Mouse (Mus musculus) induced T-regulatory cell, adult 2 months (primary cell): Measurements from ENCODE around the gene Fbxw14.
"Not testable (repeated sequence)": the region's sequence is repeated elsewhere in the genome, so short reads cannot be mapped to it uniquely, and the experiment has no call there.

Experiments
- DNase-seq: peaks from one replicate; pipeline ENCODE4 v3.0.0-alpha.2; 2012; ENCODE audit warnings: low read depth

The Fbxw14 gene

DNA sequence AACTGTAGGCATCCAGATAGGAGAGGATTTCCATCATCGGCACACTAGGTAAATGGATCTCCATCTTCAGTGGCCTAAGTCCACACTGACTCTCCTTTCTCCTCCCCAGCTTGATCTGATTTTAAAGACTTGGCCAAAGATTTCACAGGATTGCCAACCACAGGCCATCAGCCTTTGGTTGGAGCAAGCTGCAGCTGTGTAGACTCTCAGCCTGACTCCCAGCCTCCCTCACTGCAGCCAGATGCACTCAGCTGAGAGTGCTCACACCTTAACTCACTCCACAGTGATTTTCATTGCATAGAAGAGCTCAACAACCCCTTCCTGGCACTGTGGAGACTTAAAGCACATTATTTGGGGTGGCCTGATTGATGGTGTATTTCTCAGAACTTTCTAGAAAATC is at the start of gene Fbxw14:
TSS of gene Fbxw14 (minus strand) at position 101 of the 400 bp plus-strand sequence.
- DNase-seq = not testable (repeated sequence)

GRCm38 (mm10) chr9:109263041-109263440 is 24.4 kb downstream of the Fbxw14 start:
- DNase-seq = no peak

DNA sequence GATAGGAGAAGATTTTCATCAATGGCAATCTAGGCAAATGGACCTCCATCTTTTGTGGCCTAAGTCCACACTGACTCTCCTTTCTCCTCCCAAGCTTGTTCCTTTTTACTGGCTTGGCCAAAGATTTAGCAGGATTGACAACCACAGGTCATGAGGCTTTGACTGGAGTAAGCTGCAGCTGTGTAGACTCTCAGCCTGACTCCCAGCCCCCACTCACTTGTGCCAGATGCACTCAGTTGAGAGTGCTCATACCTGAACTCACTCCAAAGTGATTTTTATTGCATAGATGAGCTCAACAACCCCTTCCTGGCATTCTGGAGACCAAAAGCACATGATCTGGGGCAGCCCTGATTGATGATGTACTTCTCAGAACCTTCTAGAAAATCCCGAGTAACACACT is 52.8 kb downstream of the Fbxw14 start, which contains the start of gene Fbxw20:
TSS of gene Fbxw20 (minus strand) at position 101 of the 400 bp plus-strand sequence.
- DNase-seq = no peak
